Mouse (Mus musculus): ENCODE results near the gene Synj2bp.
A peak's percentile ranks its signal among the peaks of the same experiment; 100 is the strongest.
"Not testable (repeated sequence)": the region's sequence is repeated elsewhere in the genome, so short reads cannot be mapped to it uniquely, and the experiment has no call there.

Gene Synj2bp

DNA sequence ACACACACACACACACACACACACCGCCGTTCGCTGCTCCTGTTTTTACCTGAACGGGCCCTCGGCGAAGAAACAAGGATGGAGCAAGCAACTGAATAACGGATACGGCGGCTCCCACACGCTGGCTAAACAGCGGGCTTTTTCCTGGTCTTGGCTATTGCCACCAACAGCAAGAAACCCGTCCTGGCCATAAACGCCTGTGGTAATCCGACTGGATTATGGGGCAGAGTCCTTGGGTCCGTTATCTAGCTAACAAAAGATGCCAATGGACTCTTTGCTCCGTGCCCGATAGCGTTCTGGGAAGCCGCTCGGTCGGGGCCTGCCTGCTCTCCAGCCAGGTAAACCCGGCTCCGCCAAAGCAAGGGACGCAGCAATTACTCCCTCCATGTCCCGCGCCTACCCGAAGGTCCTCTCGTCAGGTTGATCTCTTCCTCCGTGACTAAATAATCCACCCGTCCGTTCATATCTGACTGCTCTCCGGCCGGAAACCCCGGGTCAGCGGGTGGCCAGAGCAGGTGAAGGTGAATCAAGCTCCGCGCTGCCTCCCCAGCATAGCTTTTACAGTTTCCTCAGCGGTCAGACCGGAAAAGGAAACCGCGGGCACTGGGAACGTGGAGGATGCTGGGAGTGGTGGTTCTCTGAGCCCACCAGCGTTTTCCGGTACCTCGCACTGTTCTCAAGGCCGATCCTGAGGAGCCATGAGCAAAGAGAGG lies at the start of gene Synj2bp, which contains the start of gene Gm20498:
Gene Synj2bp, minus strand, starts transcription at position 596 of the 713 bp plus-strand sequence.
Gene Gm20498, minus strand, starts transcription at position 590 of the 713 bp plus-strand sequence.
- DNase-seq (ENCODE audit: extremely low read depth, low read depth), result peak; percentile 74

DNA sequence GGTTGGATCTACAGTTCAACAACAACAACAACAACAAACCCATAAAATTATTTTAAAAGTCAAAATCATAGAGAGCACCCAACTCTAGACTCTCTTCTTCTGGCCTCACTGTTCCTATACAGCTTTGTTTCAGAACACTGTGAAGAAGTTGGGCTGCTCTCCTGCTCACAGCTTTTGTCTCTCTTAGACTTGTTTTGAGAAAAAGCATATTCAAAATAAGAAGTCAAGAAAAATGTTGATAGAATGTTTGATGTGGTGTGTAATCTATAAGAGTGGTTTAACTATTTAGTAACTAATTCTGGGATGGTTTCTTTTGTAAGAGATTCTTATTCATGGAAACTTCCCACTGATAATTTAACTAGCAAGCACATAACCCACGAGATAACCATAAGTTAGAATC lies 35.7 kb upstream of the Synj2bp start, which contains the start of gene Adam21:
Gene Adam21, minus strand, starts transcription at position 101 of the 400 bp plus-strand sequence.
- no peak for DNase-seq (ENCODE audit: extremely low read depth, low read depth)

DNA sequence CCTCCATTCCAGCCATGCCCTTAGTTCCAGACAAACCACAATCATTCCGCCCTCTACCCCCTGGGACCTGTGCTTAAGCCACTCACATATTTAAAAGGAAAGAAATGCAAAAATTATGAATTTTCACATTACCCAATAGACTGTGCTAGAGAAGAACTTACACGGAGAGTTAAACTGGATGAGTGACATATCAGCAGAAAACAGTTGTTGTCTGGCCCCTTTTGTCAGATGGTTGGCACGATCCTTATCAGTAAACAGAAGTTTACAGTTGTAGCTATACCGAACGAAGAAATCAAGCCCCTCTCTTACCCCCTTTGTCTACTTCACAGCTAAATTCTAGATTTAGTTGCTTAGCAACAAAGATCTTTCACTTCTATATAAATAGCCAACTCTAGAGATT lies 35.2 kb upstream of the Synj2bp start:
- no peak for DNase-seq (ENCODE audit: extremely low read depth, low read depth)

DNA sequence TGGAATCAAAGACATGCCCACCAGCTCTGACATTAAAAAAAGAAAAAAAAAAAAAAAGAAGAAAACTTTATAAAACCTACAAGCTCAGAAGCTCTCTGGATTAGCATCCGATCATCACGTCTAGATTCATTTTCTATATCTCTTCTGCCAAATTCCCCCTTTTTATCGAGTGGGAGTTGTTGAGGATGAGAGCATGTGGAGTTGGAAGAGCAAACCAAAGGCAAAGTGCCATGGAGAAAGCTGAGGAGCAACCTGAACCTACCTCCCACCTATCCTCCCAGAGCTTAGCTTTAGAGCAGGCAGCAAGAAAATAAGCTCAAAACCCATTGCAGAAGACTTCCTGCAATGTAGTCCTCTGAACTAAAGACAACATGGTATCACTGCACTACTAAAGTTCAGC lies 31.5 kb upstream of the Synj2bp start:
- DNase-seq (ENCODE audit: extremely low read depth, low read depth), result no peak

DNA sequence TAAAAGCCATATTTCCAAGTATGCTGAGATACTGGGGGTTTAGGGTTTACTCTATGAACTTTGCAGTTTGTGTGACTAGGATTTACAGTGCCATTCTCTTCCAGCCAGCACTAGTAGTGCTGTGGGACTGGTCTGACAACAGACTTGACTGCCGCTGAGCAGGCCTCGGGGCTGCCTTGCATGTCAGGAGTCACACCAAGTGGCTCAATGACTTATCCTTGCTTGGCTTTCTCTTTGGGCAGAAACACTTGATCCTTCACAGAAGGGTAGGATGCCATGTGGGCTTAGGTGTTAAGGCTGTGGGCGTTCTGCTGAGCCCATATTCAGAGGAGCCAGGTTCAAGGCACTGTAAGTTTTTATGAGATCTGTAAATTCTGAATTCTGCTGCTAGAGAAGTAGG lies 16.6 kb upstream of the Synj2bp start:
- DNase-seq (ENCODE audit: extremely low read depth, low read depth), result no peak

DNA sequence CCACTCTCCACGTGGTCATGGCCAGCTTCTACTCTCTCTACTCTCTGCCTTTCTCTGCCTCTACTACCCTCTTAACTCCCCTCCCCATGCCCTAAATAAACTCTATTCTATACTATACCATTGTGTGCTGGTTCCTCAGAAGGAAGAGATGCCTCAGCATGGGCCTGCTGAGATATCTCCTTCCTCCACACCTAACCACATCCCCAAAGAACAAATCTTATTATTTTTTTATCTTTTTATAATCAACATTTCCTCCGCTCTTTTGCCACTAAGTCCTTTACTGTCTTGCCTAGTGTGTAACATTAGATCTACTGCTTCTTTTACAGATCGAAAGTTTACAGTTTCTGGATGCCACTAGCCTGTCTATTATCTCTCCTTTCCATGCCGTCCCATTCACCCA lies 14.5 kb upstream of the Synj2bp start:
- DNase-seq (ENCODE audit: extremely low read depth, low read depth), result no peak

DNA sequence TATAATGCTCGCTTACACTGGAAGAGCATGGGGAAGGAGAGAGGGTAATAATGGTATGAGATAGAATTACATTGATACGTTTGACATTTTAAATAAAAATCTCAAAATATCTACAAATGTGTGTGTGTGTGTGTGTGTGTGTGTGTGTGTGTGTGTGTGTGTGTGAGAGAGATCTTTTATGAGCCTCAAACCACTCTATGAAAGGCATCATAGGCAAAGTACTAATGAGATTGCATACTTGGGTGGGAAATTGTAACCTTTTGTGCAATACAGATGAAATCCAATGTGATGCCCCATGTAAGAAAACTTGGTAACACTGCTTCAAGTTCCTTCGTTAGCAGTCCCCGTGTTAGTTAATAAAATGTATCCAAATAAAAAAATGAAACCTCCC lies 313 bp upstream of the Synj2bp start:
- no peak for DNase-seq (ENCODE audit: extremely low read depth, low read depth)

DNA sequence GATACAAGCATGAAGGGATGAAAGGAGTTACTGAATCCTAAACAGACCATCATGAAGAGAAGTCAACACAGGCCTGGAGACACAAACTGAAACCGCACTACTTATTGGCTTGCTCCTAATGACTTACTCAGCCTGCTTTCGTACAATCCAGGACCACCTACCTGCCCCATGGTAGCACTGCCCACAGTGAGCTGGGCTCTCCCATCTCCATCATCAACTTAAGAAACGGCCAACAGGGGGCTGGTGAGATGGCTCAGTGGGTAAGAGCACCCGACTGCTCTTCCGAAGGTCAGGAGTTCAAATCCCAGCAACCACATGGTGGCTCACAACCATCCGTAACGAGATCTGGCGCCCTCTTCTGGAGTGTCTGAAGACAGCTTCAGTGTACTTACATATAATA lies 2.1 kb downstream of the Synj2bp start:
- DNase-seq (ENCODE audit: extremely low read depth, low read depth), result not testable (repeated sequence)

DNA sequence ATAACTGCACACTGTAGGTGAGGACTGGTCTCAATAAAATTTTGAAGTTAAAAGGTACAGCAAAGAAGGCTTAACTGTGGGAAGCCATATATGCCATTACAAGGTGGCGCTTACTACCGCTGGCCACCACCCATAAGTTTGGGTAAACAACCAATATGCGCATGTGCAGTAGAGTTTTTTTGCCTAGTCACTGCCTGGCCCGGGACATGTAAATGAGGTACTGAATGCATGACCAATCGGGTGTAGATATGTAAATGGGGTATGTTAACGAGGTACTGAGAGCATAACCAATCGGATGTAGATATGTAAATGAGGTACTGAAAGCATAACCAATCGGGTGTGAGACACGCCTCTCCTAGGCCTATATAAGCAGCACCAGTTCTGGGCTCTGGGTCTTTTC lies 35.8 kb downstream of the Synj2bp start:
- not testable (repeated sequence) for DNase-seq (ENCODE audit: extremely low read depth, low read depth)

DNA sequence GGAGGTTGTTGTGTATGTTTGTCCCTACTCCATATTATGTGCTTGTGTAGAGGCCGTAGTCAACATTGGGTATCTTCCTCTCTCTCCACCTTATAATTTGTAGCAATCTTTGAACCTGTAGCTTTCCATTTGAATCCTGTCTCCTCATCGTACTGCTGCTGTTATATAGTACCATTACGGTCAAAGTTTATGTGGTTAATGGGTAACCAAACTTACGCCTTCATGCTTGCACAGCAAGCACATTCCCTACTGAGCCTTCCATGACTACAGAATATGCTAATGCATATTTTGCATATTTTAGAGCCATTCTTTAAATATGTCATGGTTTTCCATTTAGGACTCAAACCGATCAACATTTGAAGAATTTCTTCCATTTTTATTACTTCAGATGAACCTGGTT lies 42.2 kb downstream of the Synj2bp start:
- no peak for DNase-seq (ENCODE audit: extremely low read depth, low read depth)

DNA sequence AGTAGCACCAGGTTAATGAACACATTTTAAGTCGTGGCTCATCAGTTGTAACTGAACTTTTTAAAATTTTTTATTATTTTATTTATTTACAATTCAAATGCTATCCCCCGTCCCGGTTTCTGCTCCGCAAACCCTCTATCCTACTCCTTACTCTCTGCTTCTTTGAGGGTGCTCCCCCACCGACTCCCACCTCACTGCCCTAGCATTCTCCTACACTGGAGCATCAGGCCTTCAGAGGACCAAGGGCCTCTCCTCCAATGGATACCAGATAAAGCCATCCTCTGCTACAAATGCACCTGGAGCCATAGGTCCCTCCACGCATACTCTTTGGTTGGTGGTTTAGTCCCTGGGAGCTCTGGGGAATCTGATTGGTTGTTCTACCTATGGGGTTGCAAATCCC lies 47.4 kb downstream of the Synj2bp start:
- DNase-seq (ENCODE audit: extremely low read depth, low read depth), result no peak

DNA sequence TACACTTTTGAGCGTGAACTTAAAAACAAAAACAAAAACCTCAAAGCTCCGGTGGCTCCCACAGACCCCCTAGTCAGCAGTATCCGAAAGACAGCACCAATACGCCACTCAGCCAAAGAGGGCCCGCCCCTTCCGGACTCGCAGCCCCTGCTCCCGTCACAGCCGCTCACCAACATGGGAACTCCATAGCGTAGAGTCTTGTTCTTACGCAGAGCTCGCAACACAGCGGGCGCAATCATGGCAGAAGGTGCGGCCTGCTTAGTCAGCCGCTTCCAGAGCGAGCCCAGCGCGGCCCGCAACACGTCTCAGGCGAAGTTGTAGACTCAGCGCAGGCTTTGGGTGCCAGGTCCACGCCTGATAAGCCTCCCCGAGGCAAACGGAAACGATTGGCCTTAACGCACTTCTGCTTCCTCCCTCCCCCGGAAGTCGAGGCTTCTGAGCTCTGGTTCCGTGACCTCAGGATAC lies 48.0 kb downstream of the Synj2bp start, which contains the start of gene Cox16:
Gene Cox16, minus strand, starts transcription at position 401 of the 465 bp plus-strand sequence.
- peak; percentile 78 for DNase-seq (ENCODE audit: extremely low read depth, low read depth)

DNA sequence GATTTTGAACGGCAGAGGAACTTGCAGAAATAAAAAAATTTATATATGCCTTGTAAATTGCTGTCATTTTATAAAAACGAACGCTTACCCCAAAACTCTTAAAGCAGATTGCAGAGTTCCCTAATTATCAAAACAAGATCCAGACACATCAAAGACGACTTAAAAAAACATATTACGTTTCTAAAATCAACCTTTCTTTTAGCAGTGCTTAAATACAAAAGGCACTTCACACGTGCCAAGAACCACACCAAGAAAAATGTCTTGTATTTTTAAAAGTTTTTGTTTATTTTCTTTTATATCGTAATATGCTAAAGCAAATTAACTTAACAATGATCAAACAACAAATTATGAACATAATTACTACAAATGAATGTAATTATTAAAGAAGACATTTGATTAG lies 48.5 kb downstream of the Synj2bp start:
- DNase-seq (ENCODE audit: extremely low read depth, low read depth), result peak; percentile 6

DNA sequence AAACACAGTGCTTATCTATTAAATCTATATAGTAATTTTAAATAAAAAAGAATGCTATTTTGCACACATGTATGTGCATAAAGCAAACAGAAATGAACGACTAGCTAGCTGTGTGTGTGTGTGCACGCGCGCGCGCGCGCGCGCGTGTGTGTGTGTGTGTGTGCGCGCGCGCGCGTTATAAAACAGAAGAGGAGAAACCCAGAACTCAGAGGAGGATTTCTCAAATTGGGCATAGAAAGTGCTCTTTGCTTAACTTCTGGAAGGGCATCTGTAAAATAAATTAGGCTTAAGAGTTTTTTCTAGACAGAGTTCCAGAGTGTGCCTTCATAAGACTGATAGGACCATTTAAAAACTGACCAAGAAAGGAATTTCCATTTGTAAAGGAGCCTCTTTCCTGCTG lies 49.1 kb downstream of the Synj2bp start:
- DNase-seq (ENCODE audit: extremely low read depth, low read depth), result peak; percentile 47

DNA sequence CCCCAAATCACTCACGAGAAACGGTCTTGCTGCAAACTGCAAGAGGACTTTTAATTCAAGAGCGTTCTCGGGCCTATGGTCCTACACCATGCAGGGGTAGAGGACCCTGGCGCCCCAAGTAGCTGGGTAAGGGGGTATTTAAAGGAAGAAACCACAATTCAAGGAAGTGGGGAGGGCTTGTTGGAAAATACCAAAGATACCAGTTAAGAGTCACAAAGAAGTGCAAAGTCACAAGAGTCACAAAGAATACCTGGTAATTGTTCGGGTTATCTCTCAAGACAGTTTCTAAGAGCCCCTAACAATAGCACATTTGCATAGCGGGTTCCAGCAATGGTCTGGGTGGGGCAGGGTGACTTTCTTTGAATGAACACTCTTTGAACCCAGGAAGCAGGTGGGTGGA lies 73.7 kb downstream of the Synj2bp start:
- not testable (repeated sequence) for DNase-seq (ENCODE audit: extremely low read depth, low read depth)

All from MEL-GATA-1-ER (cell line).